ENCODE assay signal across 8 mouse cellular contexts in the genomic region with DNA sequence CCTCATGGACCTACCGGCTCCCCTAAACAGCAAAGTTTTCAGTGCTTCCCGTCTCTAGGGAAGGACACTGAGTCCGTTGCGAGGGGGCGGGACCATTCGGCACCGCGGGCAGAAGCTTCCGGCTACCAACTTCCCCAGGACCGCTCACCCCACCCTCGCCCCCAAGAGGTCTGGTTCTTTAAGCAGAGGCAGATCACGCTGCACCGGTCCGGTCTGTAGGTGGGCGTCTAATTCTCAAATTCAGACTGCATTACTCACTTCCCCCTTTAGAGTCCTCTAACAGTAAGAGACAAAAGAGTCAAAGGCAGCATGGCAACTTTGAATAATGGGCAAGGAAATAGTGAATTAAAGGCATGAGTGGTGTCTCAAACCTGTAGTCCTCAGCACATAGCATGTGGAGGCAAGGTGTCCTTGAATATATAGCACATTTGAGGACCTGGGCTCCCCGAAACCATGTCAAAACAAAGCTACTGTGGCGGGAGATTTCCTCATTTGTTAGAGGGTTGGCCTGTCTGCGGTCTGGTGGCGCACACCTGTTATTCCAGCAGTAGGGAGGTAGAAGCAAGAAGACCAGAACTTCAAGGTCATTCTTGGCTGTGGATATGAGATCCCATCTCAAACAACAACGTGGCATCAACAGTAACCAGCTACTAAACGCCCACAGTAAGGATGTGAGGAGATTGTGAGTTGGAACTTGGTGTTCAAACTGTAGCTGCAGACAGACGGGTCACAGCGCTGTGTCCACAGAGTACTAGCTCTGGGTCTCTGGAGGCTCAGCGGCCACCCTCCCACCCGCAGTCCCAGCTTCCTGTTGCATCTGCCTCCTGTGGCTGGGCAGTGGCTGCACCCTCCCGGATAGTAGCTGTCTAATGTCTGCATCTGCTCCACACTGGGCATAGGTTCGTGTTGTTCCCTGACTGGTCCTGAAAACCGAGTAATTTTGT. TPM values are rescaled to one million over a fixed set of nuclear protein-coding genes. Genes with fewer than 3 reads are reported as not detected.
DNase-seq lines count a peak whose midpoint lies in the region; ATAC-seq and TF ChIP-seq lines count a peak whose summit lies in the region.

A gene (minus strand): TSS at position 48 of the 944 bp plus-strand sequence.

- H3K4me1 ChIP-seq in embryonic facial prominence, embryonic 10.5 days, result peaks cover 12% of the 10 kb centered on the region
- no peaks in the 10 kb centered on the region for H3K4me1 ChIP-seq in heart, embryonic 11.5 days (ENCODE audit: control insufficient read depth, insufficient read depth, low read length)
- 0 out of 2 replicates have a peak, but pooled peaks cover 6% of the 10 kb centered on the region for H3K4me1 ChIP-seq in lung, postnatal 0 days (ENCODE audit: insufficient read depth, low read depth, low read length)

- H3K36me3 ChIP-seq in embryonic facial prominence, embryonic 10.5 days (replicated peaks), result no peaks in the 10 kb centered on the region
- no peaks in the 10 kb centered on the region for H3K36me3 ChIP-seq in heart, embryonic 11.5 days (ENCODE audit: control insufficient read depth, insufficient read depth, low read length)
- H3K36me3 ChIP-seq in lung, postnatal 0 days (ENCODE audit: insufficient read depth, low read length), result no peaks in the 10 kb centered on the region

- intact Hi-C loops in left cerebral cortex, postnatal 25 days (cut with DNase I), result loop anchor here (5.0 kb wide), 1 partner anchor 107 kb away; a partner anchor contains a TSS

- no peak for TF ChIP-seq CTCF in lung, postnatal 0 days (IDR thresholded peaks at IDR 0.05)

- TF ChIP-seq EP300 in lung, postnatal 0 days (IDR thresholded peaks at IDR 0.05), result no peak

- H3K9ac ChIP-seq in heart, embryonic 11.5 days (ENCODE audit: low read depth, low read length), result peak within 1 kb of the TSS; percentile 39
- peak within 1 kb of the TSS; percentile 26; the same call in 1 of the 2 replicates for H3K9ac ChIP-seq in lung, postnatal 0 days (replicated peaks; ENCODE audit: low read depth)

- peak within 1 kb of the TSS; percentile 54 for H3K4me3 ChIP-seq in embryonic facial prominence, embryonic 10.5 days
- peak within 1 kb of the TSS; percentile 41 for H3K4me3 ChIP-seq in heart, embryonic 11.5 days (ENCODE audit: low read depth, low read length)
- H3K4me3 ChIP-seq in lung, postnatal 0 days (ENCODE audit: low read depth, low read length), result peak within 1 kb of the TSS; percentile 31

- 35% methylated on average over 28 of the region's 28 CpGs for WGBS in embryonic facial prominence, embryonic 10.5 days
- 23% methylated on average over 28 of the region's 28 CpGs for whole genome bisulfite sequencing in heart, embryonic 11.5 days (ENCODE audit: insufficient replicate concordance)
- WGBS in lung, postnatal 0 days, result 26% methylated on average over 28 of the region's 28 CpGs

- H3K9me3 ChIP-seq in embryonic facial prominence, embryonic 10.5 days, result no peaks in the 10 kb centered on the region
- H3K9me3 ChIP-seq in heart, embryonic 11.5 days (replicated peaks; ENCODE audit: control insufficient read depth, low read length), result no peaks in the 10 kb centered on the region
- H3K9me3 ChIP-seq in lung, postnatal 0 days (ENCODE audit: low read length), result no peaks in the 10 kb centered on the region

- H3K4me2 ChIP-seq in heart, embryonic 11.5 days, result peak within 1 kb of the TSS; percentile 69
- peak within 1 kb of the TSS; percentile 61 for H3K4me2 ChIP-seq in lung, postnatal 0 days (replicated peaks; ENCODE audit: low read depth, low read length)

- ATAC-seq in heart, embryonic 11.5 days (replicated peaks; ENCODE audit: insufficient number of reproducible peaks, low FRiP score, low TSS enrichment), result peak; percentile 71; the same call in 1 of the 2 replicates
- peak; percentile 74 for ATAC-seq in lung, postnatal 0 days
- peak; percentile 78 for ATAC-seq in neutrophil, adult 5-6 weeks (ENCODE audit: extremely low read depth, insufficient number of reproducible peaks, low FRiP score, poor library complexity, severe bottlenecking)

- peak within 1 kb of the TSS; percentile 63 for H3K27ac ChIP-seq in embryonic facial prominence, embryonic 10.5 days (replicated peaks)
- no peak within 1 kb of the TSS for H3K27ac ChIP-seq in heart, embryonic 11.5 days (ENCODE audit: low read depth, low read length)
- H3K27ac ChIP-seq in lung, postnatal 0 days (ENCODE audit: low read length), result no peak within 1 kb of the TSS

- H3K27me3 ChIP-seq in embryonic facial prominence, embryonic 10.5 days (replicated peaks; ENCODE audit: low read depth, poor library complexity, severe bottlenecking), result peaks cover 15% of the 10 kb centered on the region
- no peaks in the 10 kb centered on the region for H3K27me3 ChIP-seq in heart, embryonic 11.5 days (ENCODE audit: control insufficient read depth, insufficient read depth, low read length)
- H3K27me3 ChIP-seq in lung, postnatal 0 days (replicated peaks; ENCODE audit: insufficient read depth, low read length), result no peaks in the 10 kb centered on the region

- peak; percentile 12 to 20 for DNase-seq in left cerebral cortex, postnatal 25 days (ENCODE audit: low spot score in 2 of 2)
- no peak for DNase-seq in left cerebral cortex, adult 8-10 months (ENCODE audit: low spot score in 2 of 2)
- DNase-seq in embryonic facial prominence, embryonic 10.5 days (ENCODE audit: low spot score), result peak; percentile 64
- peak; percentile 39 for DNase-seq in kidney, adult 9 months
- DNase-seq in lung, postnatal 0 days (ENCODE audit: low spot score), result peak; percentile 64
- peak; percentile 64 for DNase-seq in thymus, postnatal 4 days

RNA-seq across cellular contexts. Expression of the gene that starts here (rescaled TPM):
- 1 to 10 TPM; 4.1 to 4.7 TPM for total RNA-seq in left cerebral cortex, postnatal 25 days (2021)
- 1 to 10 TPM; 4.9 to 7.0 (median 5.6) TPM for total RNA-seq in left cerebral cortex, adult 8-10 months (2022)
- polyA plus RNA-seq in embryonic facial prominence, embryonic 10.5 days (2016; fragmentation: Nextera tagmentation; extraction: Ambion mirVana), result 4.7 and 5.0 TPM in 2 replicates
- polyA plus RNA-seq in heart, embryonic 11.5 days (2014; fragmentation: Nextera tagmentation; extraction: Ambion mirVana), result 1.5 TPM in 2 replicates
- 0.53 and 0.67 TPM in 2 replicates for polyA plus RNA-seq in lung, postnatal 0 days (2015; fragmentation: Nextera tagmentation; extraction: Ambion mirVana)
- 0.12 TPM in 2 replicates for total RNA-seq in neutrophil, adult 5-6 weeks (2017)

Comparison
In these comparisons a context has a peak if more than half of its experiments do, and no peak if none do; other contexts are left out.
1. DNase-seq: peak in left cerebral cortex, postnatal 25 days (2 of 2), embryonic facial prominence, embryonic 10.5 days (single experiment), kidney, adult 9 months (single experiment) and thymus, postnatal 4 days (single experiment); none in left cerebral cortex, adult 8-10 months (0 of 2).
2. Peak in DNase-seq, ATAC-seq, H3K4me3 ChIP-seq, H3K9ac ChIP-seq and H3K4me2 ChIP-seq in lung, postnatal 0 days; RNA of the gene not detected or under 1 TPM.
3. Peak in ATAC-seq in neutrophil, adult 5-6 weeks; RNA of the gene not detected or under 1 TPM.
4. Peak in every context shown above with its lines, with median percentiles within 50 percentile points of each other: H3K4me3 ChIP-seq and ATAC-seq.